Mouse (Mus musculus) bone marrow, adult 2 months (tissue): Measurements from ENCODE around the gene Litaf.

Source experiments
- CTCF ChIP-seq: fragments of 200-500 bp; IDR thresholded peaks from 2 replicates; pipeline ENCODE4 v1.5.1; 2011; ENCODE audit warnings: low read length, control low read depth; ENCODE audit not compliant: control insufficient read depth, insufficient read depth
- POLR2A ChIP-seq: fragments of 200-500 bp; IDR thresholded peaks from 2 replicates; pipeline ENCODE4 v1.6.1; 2011; ENCODE audit warnings: low read depth, mild to moderate bottlenecking, control low read depth, low read length, borderline replicate concordance; ENCODE audit not compliant: control insufficient read depth

DNA sequence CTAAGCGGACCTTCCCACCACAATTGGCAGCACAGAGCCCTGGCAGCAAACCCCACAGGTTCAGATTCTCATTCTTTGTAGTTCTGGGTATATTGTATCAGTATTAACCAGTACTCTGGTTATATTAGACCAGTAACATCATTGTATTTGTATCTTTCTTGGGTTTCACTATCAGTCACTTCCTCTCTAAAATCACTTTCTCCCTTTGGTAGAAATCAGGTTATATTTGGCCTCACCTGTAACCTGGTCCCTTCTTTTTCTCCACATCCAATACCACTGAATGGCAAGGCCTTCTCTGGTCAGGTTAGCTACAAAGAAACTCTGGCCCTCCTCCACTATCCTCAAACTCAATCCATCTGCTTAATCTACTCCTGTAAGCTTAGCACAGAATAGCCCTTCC is 38.9 kb upstream of the Litaf start:
- TF ChIP-seq POLR2A (no peak), CTCF (no peak)
